Mouse (Mus musculus): Measurements from ENCODE around the gene Gm20503. TPM values are rescaled to one million over a fixed set of nuclear protein-coding genes. Genes with fewer than 3 reads are reported as not detected.

Gm20503 gene
- polyA plus RNA-seq, 1 experiment from 2014 or later = 16.8 TPM

- H3K4me2 ChIP-seq = no peak overlapping the region
- no peak for ATAC-seq (ENCODE audit: insufficient number of reproducible peaks, insufficient read depth, low FRiP score, low TSS enrichment, low read depth)
Measured at GRCm38 (mm10) chr4:58990609-58991434, 12.2 kb upstream of the Gm20503 start.

GRCm38 (mm10) chr4:58992195-58992594 lies 10.8 kb upstream of the Gm20503 start:
- Histone ChIP-seq H3K9ac (replicated peaks) (no peak overlapping the region), H3K27ac (no peak overlapping the region), H3K4me1 (replicated peaks) (peaks cover 9% of the 10 kb centered on the region), H3K27me3 (no peaks in the 10 kb centered on the region), H3K36me3 (no peaks in the 10 kb centered on the region), H3K9me3 (no peaks in the 10 kb centered on the region), H3K4me2 (no peak overlapping the region), H3K4me3 (replicated peaks) (no peak overlapping the region)
- ATAC-seq (ENCODE audit: insufficient number of reproducible peaks, insufficient read depth, low FRiP score, low TSS enrichment, low read depth) = no peak
- 66% methylated on average over 5 of the region's 5 CpGs for WGBS

More at GRCm38 (mm10) chr4:58990609-58991434, 12.2 kb upstream of the Gm20503 start:
- H3K4me3 ChIP-seq (replicated peaks) = no peak overlapping the region
- no peak overlapping the region for H3K9ac ChIP-seq (replicated peaks)
- WGBS = 80% methylated on average over 17 of the region's 17 CpGs
- H3K27ac ChIP-seq = no peak overlapping the region
- H3K27me3 ChIP-seq = no peaks in the 10 kb centered on the region
- H3K4me1 ChIP-seq (replicated peaks) = peaks cover 12% of the 10 kb centered on the region
- H3K36me3 ChIP-seq = no peaks in the 10 kb centered on the region
- no peaks in the 10 kb centered on the region for H3K9me3 ChIP-seq

DNA sequence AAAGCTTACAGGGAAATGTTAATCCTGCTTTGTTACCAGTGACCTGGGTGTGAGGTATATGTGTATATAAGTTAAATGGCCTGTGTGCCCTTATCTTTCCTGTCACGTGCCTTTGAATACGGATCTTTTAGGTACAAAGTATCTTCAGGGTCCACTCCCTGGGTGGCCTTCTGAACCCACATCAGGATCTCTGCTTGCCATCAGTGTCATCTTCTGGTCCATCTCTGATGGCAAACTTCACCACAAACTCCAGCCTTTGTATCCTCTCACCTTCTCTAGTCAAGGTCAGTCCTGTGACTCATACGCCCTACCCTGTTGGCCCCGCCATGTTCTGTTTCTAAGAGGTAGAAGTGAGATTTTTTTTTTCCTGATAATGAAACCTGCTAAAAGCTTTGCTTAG lies 8.2 kb upstream of the Gm20503 start, which contains the start of gene Dnajc25:
Gene Dnajc25 (plus strand): TSS at position 301 of the 400 bp plus-strand sequence.
- H3K9me3 ChIP-seq = no peaks in the 10 kb centered on the region
- H3K36me3 ChIP-seq = no peaks in the 10 kb centered on the region
- 88% methylated on average over 4 of the region's 4 CpGs for WGBS
- no peak within 1 kb of the TSS for H3K4me2 ChIP-seq
- H3K9ac ChIP-seq (replicated peaks) = no peak within 1 kb of the TSS
- ATAC-seq (ENCODE audit: insufficient number of reproducible peaks, insufficient read depth, low FRiP score, low TSS enrichment, low read depth) = no peak
- H3K27me3 ChIP-seq = no peaks in the 10 kb centered on the region
- peaks cover 4% of the 10 kb centered on the region; the same call in 1 of the 2 replicates for H3K4me1 ChIP-seq (replicated peaks)
- H3K27ac ChIP-seq = no peak within 1 kb of the TSS
- H3K4me3 ChIP-seq (replicated peaks) = no peak within 1 kb of the TSS

DNA sequence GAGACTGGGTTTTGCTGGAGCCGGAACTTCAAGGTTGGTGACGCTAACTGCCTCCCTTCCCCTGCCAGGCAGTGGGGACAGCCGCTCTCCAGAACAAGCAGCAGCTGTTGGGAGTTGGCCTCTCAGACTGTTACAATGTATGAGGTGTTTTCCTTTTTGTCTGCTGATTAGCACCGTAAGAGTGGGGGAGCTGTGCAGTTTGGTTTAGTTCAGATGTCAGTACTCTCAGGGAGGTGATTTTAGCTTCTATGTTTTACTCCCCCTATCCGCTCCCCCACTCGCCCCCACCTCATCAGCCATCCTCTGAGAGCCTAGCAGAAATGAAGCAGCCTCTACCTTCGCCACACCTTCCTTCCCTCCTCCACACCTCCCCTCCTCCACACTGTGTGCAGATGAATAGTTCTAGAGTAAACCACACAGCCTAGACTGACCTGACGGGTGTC lies 7.7 kb upstream of the Gm20503 start:
- Histone ChIP-seq H3K27me3 (no peaks in the 10 kb centered on the region), H3K4me1 (replicated peaks) (peaks cover 4% of the 10 kb centered on the region; the same call in 1 of the 2 replicates), H3K9ac (replicated peaks) (no peak overlapping the region), H3K4me3 (replicated peaks) (no peak overlapping the region), H3K27ac (no peak overlapping the region), H3K36me3 (no peaks in the 10 kb centered on the region), H3K9me3 (no peaks in the 10 kb centered on the region), H3K4me2 (no peak overlapping the region)
- peak; percentile 31; the same call in 1 of the 2 replicates for ATAC-seq (ENCODE audit: insufficient number of reproducible peaks, insufficient read depth, low FRiP score, low TSS enrichment, low read depth)
- WGBS = 69% methylated on average over 8 of the region's 8 CpGs

DNA sequence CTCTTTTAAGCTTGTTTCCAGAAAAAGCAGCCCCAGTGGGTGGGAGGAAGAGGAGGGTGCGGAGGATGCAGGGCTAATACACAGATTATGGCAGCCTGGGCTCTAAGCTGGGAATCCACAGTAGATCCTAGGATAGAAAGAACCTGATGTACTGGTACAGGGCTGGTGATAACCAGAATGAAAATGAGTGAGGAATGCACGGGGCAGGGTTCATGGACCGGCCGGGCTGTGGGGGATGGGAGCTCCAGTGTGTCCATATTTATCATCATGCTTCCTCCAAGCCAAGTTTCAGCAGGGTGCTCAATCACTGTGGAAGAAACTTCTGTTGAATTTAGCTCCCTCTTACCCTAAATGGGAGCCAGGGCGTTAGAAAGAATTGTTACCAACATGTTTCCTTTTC lies 5.9 kb upstream of the Gm20503 start:
- 75% methylated on average over 5 of the region's 5 CpGs for WGBS

DNA sequence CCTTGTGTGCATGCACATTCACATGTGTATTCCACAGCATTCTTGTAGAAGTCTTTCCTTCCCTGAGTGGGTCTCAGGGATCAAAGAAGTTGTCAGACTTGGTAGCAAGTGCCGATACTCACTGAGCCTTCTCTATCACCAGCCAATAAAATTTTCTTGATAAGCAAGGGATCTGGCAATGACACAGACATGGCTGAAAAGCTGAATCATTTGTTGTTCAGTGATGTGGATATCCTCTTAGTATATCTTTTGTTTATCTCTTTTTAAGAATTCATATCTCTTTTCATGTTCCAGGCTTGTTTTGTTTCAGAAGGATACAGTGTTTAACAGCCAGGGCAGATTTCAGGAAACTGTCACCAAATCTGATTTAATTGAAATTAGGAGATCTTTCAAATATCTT lies 4.3 kb upstream of the Gm20503 start:
- Histone ChIP-seq H3K9me3 (no peaks in the 10 kb centered on the region), H3K4me2 (no peak overlapping the region), H3K36me3 (no peaks in the 10 kb centered on the region), H3K27me3 (no peaks in the 10 kb centered on the region), H3K9ac (replicated peaks) (no peak overlapping the region), H3K4me3 (replicated peaks) (no peak overlapping the region), H3K4me1 (replicated peaks) (peaks cover 4% of the 10 kb centered on the region), H3K27ac (no peak overlapping the region)
- no peak for ATAC-seq (ENCODE audit: insufficient number of reproducible peaks, insufficient read depth, low FRiP score, low TSS enrichment, low read depth)
- 80% methylated on average over 1 of the region's 1 CpGs for WGBS

More for the DNA sequence above, 5.9 kb upstream of the Gm20503 start:
- Histone ChIP-seq H3K4me3 (replicated peaks) (no peak overlapping the region), H3K4me2 (no peak overlapping the region), H3K9me3 (no peaks in the 10 kb centered on the region), H3K36me3 (no peaks in the 10 kb centered on the region), H3K4me1 (replicated peaks) (no peaks in the 10 kb centered on the region; the same call in 1 of the 2 replicates), H3K27ac (no peak overlapping the region), H3K27me3 (no peaks in the 10 kb centered on the region), H3K9ac (replicated peaks) (no peak overlapping the region)
- ATAC-seq (ENCODE audit: insufficient number of reproducible peaks, insufficient read depth, low FRiP score, low TSS enrichment, low read depth) = no peak

- no peak overlapping the region for H3K4me3 ChIP-seq (replicated peaks)
- no peaks in the 10 kb centered on the region for H3K9me3 ChIP-seq
- WGBS = 9% methylated on average over 2 of the region's 2 CpGs
- H3K27ac ChIP-seq = no peak overlapping the region
- peaks cover 14% of the 10 kb centered on the region for H3K4me1 ChIP-seq (replicated peaks)
- no peaks in the 10 kb centered on the region for H3K36me3 ChIP-seq
- H3K27me3 ChIP-seq = no peaks in the 10 kb centered on the region
- no peak overlapping the region for H3K4me2 ChIP-seq
- H3K9ac ChIP-seq (replicated peaks) = no peak overlapping the region
- ATAC-seq (ENCODE audit: insufficient number of reproducible peaks, insufficient read depth, low FRiP score, low TSS enrichment, low read depth) = no peak
Measured at GRCm38 (mm10) chr4:58999686-59000085, 3.3 kb upstream of the Gm20503 start.

DNA sequence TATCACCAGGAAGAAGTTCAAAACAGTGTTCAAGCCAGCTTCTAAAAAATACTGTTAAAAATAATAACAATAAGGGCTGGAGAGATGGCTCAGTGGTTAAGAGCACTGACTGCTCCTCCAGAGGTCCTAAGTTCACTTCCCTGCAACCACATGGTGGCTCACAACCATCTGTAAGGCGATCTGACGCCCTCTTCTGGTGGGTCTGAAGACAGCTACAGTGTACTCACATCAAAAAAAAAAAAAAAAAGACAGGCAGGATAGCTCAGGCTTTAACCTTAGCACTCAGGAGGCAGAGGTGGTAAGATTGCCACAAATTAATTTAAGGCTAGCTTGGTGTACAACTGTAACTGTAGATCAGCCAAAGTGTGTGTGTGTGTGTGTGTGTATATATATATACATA lies 2.4 kb upstream of the Gm20503 start:
- ATAC-seq (ENCODE audit: insufficient number of reproducible peaks, insufficient read depth, low FRiP score, low TSS enrichment, low read depth) = no peak
- Histone ChIP-seq H3K9ac (replicated peaks) (no peak overlapping the region), H3K27ac (no peak overlapping the region), H3K27me3 (no peaks in the 10 kb centered on the region), H3K4me2 (no peak overlapping the region), H3K9me3 (no peaks in the 10 kb centered on the region), H3K4me3 (replicated peaks) (no peak overlapping the region), H3K36me3 (no peaks in the 10 kb centered on the region), H3K4me1 (replicated peaks) (peaks cover 23% of the 10 kb centered on the region)
- WGBS = 9% methylated on average over 2 of the region's 2 CpGs

DNA sequence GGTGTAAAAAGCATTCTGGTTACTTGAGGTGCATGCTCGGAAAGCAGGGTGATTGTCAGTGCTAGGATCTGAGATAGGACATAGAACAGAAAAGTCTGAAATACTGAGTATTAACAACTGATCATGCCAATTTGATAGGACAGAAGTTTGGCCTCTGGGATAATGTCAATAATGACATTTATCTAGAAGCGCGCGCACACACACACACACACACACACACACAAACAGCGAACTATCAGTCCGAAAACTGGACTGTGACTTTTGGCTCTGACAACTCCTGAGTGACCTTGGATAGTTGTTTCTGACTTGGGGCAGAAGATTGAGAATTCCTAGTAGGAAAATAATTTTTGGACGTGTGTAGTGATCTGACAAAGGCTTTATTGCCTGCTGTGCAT lies 793 bp downstream of the Gm20503 start:
- no peaks in the 10 kb centered on the region for H3K9me3 ChIP-seq
- peak overlapping the region; percentile 94 for H3K9ac ChIP-seq (replicated peaks)
- H3K4me3 ChIP-seq (replicated peaks) = peak overlapping the region; percentile 95
- ATAC-seq (ENCODE audit: insufficient number of reproducible peaks, insufficient read depth, low FRiP score, low TSS enrichment, low read depth) = no peak
- peaks cover 36% of the 10 kb centered on the region for H3K4me1 ChIP-seq (replicated peaks)
- H3K27ac ChIP-seq = no peak overlapping the region
- WGBS = 37% methylated on average over 7 of the region's 7 CpGs
- H3K4me2 ChIP-seq = peak overlapping the region; percentile 84
- no peaks in the 10 kb centered on the region for H3K27me3 ChIP-seq
- no peaks in the 10 kb centered on the region for H3K36me3 ChIP-seq

DNA sequence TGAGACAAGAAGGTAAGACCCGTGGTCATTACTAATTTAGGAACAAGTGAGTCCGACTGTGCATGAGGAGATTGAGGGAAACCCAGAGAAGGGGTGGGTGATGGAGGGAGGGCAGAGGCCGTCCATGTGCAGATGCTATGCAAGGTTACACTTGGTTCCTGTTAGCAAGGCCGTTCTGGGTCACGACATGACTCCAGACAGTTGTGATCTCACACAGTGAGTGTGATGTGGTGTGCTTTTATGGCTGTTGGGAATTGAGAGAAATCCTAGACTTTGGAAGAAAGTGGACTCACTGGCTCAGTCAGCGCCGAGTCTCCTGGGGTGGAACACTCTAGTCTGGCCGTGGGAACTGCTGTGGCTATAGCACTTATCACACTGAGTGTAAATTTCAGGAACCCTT lies 3.2 kb downstream of the Gm20503 start:
- H3K4me2 ChIP-seq = no peak overlapping the region
- no peaks in the 10 kb centered on the region for H3K9me3 ChIP-seq
- no peak overlapping the region for H3K4me3 ChIP-seq (replicated peaks)
- no peaks in the 10 kb centered on the region for H3K27me3 ChIP-seq
- no peak for ATAC-seq (ENCODE audit: insufficient number of reproducible peaks, insufficient read depth, low FRiP score, low TSS enrichment, low read depth)
- peaks cover 36% of the 10 kb centered on the region for H3K4me1 ChIP-seq (replicated peaks)
- no peak overlapping the region for H3K27ac ChIP-seq
- H3K36me3 ChIP-seq = no peaks in the 10 kb centered on the region
- 48% methylated on average over 8 of the region's 8 CpGs for WGBS
- H3K9ac ChIP-seq (replicated peaks) = no peak overlapping the region

GRCm38 (mm10) chr4:59007016-59007415 lies 4.0 kb downstream of the Gm20503 start:
- Histone ChIP-seq H3K27ac (no peak overlapping the region), H3K9me3 (no peaks in the 10 kb centered on the region), H3K4me3 (replicated peaks) (no peak overlapping the region), H3K4me2 (no peak overlapping the region), H3K36me3 (no peaks in the 10 kb centered on the region), H3K9ac (replicated peaks) (no peak overlapping the region), H3K27me3 (no peaks in the 10 kb centered on the region), H3K4me1 (replicated peaks) (peaks cover 36% of the 10 kb centered on the region)
- no peak for ATAC-seq (ENCODE audit: insufficient number of reproducible peaks, insufficient read depth, low FRiP score, low TSS enrichment, low read depth)
- 91% methylated on average over 6 of the region's 6 CpGs for WGBS
